Mouse (Mus musculus): Measurements from ENCODE around the gene Gm20388.

Gene Gm20388

GRCm38 (mm10) chr8:120884881-120885280, 974.2 kb downstream of the Gm20388 start:
- no peak for DNase-seq (ENCODE audit: low read depth in 2 of 2, low spot score in 2 of 2)

- peak in 1 of 2 experiments; percentile 17 for DNase-seq (ENCODE audit: low read depth in 2 of 2, low spot score in 2 of 2)
Measured at GRCm38 (mm10) chr8:120887254-120887653, 976.6 kb downstream of the Gm20388 start.

- DNase-seq (ENCODE audit: low read depth in 2 of 2, low spot score in 2 of 2) = peak in 1 of 2 experiments; percentile 14
Measured at GRCm38 (mm10) chr8:120888005-120888404, 977.4 kb downstream of the Gm20388 start.

- peak in 1 of 2 experiments; percentile 3 for DNase-seq (ENCODE audit: low read depth in 2 of 2, low spot score in 2 of 2)
Measured at GRCm38 (mm10) chr8:120889189-120889588, 978.5 kb downstream of the Gm20388 start.

- DNase-seq (ENCODE audit: low read depth in 2 of 2, low spot score in 2 of 2) = no peak
Measured at GRCm38 (mm10) chr8:120890068-120890467, 979.4 kb downstream of the Gm20388 start.

GRCm38 (mm10) chr8:120895009-120895408, 984.4 kb downstream of the Gm20388 start:
- no peak for DNase-seq (ENCODE audit: low read depth in 2 of 2, low spot score in 2 of 2)

- no peak for DNase-seq (ENCODE audit: low read depth in 2 of 2, low spot score in 2 of 2)
Measured at GRCm38 (mm10) chr8:120895600-120895999, 985.0 kb downstream of the Gm20388 start.

GRCm38 (mm10) chr8:120896203-120896602, 985.6 kb downstream of the Gm20388 start:
- no peak for DNase-seq (ENCODE audit: low read depth in 2 of 2, low spot score in 2 of 2)

- DNase-seq (ENCODE audit: low read depth in 2 of 2, low spot score in 2 of 2) = peak; percentile 14 to 21
Measured at GRCm38 (mm10) chr8:120898008-120898407, 987.4 kb downstream of the Gm20388 start.

GRCm38 (mm10) chr8:120898828-120899407, 988.3 kb downstream of the Gm20388 start:
- no peak for DNase-seq (ENCODE audit: low read depth in 2 of 2, low spot score in 2 of 2)

GRCm38 (mm10) chr8:120902346-120902745, 991.7 kb downstream of the Gm20388 start:
- no peak for DNase-seq (ENCODE audit: low read depth in 2 of 2, low spot score in 2 of 2)

- no peak for DNase-seq (ENCODE audit: low read depth in 2 of 2, low spot score in 2 of 2)
Measured at GRCm38 (mm10) chr8:120907671-120908070, 997.0 kb downstream of the Gm20388 start.

- no peak for DNase-seq (ENCODE audit: low read depth in 2 of 2, low spot score in 2 of 2)
Measured at GRCm38 (mm10) chr8:120910936-120911335, 1000.3 kb downstream of the Gm20388 start.

- DNase-seq (ENCODE audit: low read depth in 2 of 2, low spot score in 2 of 2) = no peak
Measured at GRCm38 (mm10) chr8:120912463-120912862, 1001.8 kb downstream of the Gm20388 start.

GRCm38 (mm10) chr8:120916831-120917435, 1006.3 kb downstream of the Gm20388 start:
- no peak for DNase-seq (ENCODE audit: low read depth in 2 of 2, low spot score in 2 of 2)

GRCm38 (mm10) chr8:120920527-120920926, 1009.9 kb downstream of the Gm20388 start:
- DNase-seq (ENCODE audit: low read depth in 2 of 2, low spot score in 2 of 2) = no peak

GRCm38 (mm10) chr8:120926201-120926600, 1015.6 kb downstream of the Gm20388 start:
- DNase-seq (ENCODE audit: low read depth in 2 of 2, low spot score in 2 of 2) = no peak

GRCm38 (mm10) chr8:120928082-120928481, 1017.4 kb downstream of the Gm20388 start:
- no peak for DNase-seq (ENCODE audit: low read depth in 2 of 2, low spot score in 2 of 2)

- DNase-seq (ENCODE audit: low read depth in 2 of 2, low spot score in 2 of 2) = no peak
Measured at GRCm38 (mm10) chr8:120934596-120934995, 1024.0 kb downstream of the Gm20388 start.

GRCm38 (mm10) chr8:120936685-120937084, 1026.0 kb downstream of the Gm20388 start:
- DNase-seq (ENCODE audit: low read depth in 2 of 2, low spot score in 2 of 2) = no peak

GRCm38 (mm10) chr8:120937474-120937873, 1026.8 kb downstream of the Gm20388 start:
- DNase-seq (ENCODE audit: low read depth in 2 of 2, low spot score in 2 of 2) = no peak

- no peak for DNase-seq (ENCODE audit: low read depth in 2 of 2, low spot score in 2 of 2)
Measured at GRCm38 (mm10) chr8:120940287-120940686, 1029.6 kb downstream of the Gm20388 start.

- no peak for DNase-seq (ENCODE audit: low read depth in 2 of 2, low spot score in 2 of 2)
Measured at GRCm38 (mm10) chr8:120947240-120947639, 1036.6 kb downstream of the Gm20388 start.
